Mouse (Mus musculus) stomach, embryonic 16.5 days (tissue): ENCODE measurements around the gene Gjb3. TPM values are rescaled to one million over a fixed set of nuclear protein-coding genes. Genes with fewer than 3 reads are reported as not detected.
A peak's percentile ranks its signal among the peaks of the same experiment; 100 is the strongest.

ENCODE experiments used
- ATAC-seq: fragments of 200-750 bp; cut with Nextera tagmentation; 2 replicates; pipeline ENCODE4 v1.8.0; 2017; ENCODE audit warnings: moderate number of reproducible peaks, moderate TSS enrichment; ENCODE audit not compliant: insufficient read depth, low FRiP score
- H3K27ac ChIP-seq: fragments of 300-500 bp; sonication (generic); 2 replicates; pipeline ENCODE4 v1.5.1; 2014; ENCODE audit warnings: low read length
- H3K27me3 ChIP-seq: fragments of 300-500 bp; sonication (generic); 2 replicates; pipeline ENCODE4 v1.6.1; 2014; ENCODE audit warnings: low read length, control low read depth, mixed read lengths; ENCODE audit not compliant: control insufficient read depth, insufficient read depth
- H3K36me3 ChIP-seq: fragments of 300-500 bp; sonication (generic); 2 replicates; pipeline ENCODE4 v1.6.1; 2014; ENCODE audit warnings: low read length; ENCODE audit not compliant: control insufficient read depth, insufficient read depth
- H3K4me1 ChIP-seq: fragments of 300-500 bp; sonication (generic); 2 replicates; pipeline ENCODE4 v1.6.1; 2014; ENCODE audit warnings: low read length, control low read depth, mixed read lengths; ENCODE audit not compliant: control insufficient read depth, insufficient read depth
- H3K4me2 ChIP-seq: fragments of 300-500 bp; sonication (generic); 2 replicates; pipeline ENCODE4 v1.6.1; 2014; ENCODE audit warnings: low read depth, low read length, mixed read lengths
- H3K4me3 ChIP-seq: fragments of 300-500 bp; sonication (generic); replicated peaks from 2 replicates; pipeline ENCODE4 v1.5.1; 2014; ENCODE audit warnings: mild to moderate bottlenecking, low read length
- H3K9ac ChIP-seq: fragments of 300-500 bp; sonication (generic); 2 replicates; pipeline ENCODE4 v1.6.1; 2014; ENCODE audit warnings: low read length
- H3K9me3 ChIP-seq: fragments of 300-500 bp; sonication (generic); replicated peaks from 2 replicates; pipeline ENCODE4 v1.6.1; 2016; ENCODE audit warnings: low read length, control low read depth; ENCODE audit not compliant: control insufficient read depth
- WGBS: fragments of 180-500 bp; shearing (Covaris S2); extraction: QIAGEN DNeasy Blood & Tissue Kit; methylation state at CpG from one replicate; pipeline ENCODE4 v1.1.7; 2014; 5-methylcytosine and 5-hydroxymethylcytosine counted together
- polyA plus RNA-seq: library from polyadenylated mRNA; unstranded; fragments of >200 nt; fragmentation: Nextera tagmentation; extraction: Ambion mirVana; gene quantifications from 2 replicates; pipeline ENCODE4 v1.2.1, GENCODE M21; 2015

The Gjb3 gene
- polyA plus RNA-seq, 1 experiment from 2014 or later, result 7.0 TPM

GRCm38 (mm10) chr4:127286907-127287306 lies 43.7 kb downstream of the Gjb3 start:
- Histone ChIP-seq H3K9me3 (no peaks in the 10 kb centered on the region), H3K27me3 (no peaks in the 10 kb centered on the region), H3K36me3 (no peaks in the 10 kb centered on the region), H3K9ac (no peak overlapping the region), H3K4me1 (no peaks in the 10 kb centered on the region), H3K4me2 (no peak overlapping the region), H3K27ac (no peak overlapping the region), H3K4me3 (no peak overlapping the region)
- ATAC-seq, result no peak
- WGBS, result 66% methylated on average over 4 of the region's 4 CpGs

DNA sequence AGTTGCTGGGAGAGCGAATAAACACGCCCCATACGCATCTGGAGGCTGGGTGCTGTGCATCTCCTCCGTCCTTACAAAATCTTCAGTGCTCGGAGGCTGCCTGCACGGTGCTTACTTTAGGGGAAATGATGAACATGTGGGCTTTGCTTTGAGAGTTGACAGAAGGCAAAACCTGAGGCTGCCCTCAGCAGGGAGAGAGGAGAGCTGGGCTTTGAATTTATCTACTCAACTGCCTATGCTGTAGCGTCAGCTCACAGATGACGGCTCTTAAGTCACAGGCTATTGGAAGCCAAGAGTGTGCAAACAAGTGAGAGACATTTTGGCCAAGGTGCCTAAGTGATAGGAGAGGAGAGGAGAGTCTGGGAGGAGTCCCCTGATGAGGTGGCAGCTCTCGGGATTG lies 51.4 kb downstream of the Gjb3 start:
- Histone ChIP-seq H3K4me1 (no peaks in the 10 kb centered on the region), H3K4me2 (no peak overlapping the region), H3K4me3 (no peak overlapping the region), H3K9me3 (no peaks in the 10 kb centered on the region), H3K27me3 (no peaks in the 10 kb centered on the region), H3K36me3 (no peaks in the 10 kb centered on the region), H3K27ac (no peak overlapping the region), H3K9ac (no peak overlapping the region)
- no peak for ATAC-seq
- WGBS, result 70% methylated on average over 9 of the region's 9 CpGs

DNA sequence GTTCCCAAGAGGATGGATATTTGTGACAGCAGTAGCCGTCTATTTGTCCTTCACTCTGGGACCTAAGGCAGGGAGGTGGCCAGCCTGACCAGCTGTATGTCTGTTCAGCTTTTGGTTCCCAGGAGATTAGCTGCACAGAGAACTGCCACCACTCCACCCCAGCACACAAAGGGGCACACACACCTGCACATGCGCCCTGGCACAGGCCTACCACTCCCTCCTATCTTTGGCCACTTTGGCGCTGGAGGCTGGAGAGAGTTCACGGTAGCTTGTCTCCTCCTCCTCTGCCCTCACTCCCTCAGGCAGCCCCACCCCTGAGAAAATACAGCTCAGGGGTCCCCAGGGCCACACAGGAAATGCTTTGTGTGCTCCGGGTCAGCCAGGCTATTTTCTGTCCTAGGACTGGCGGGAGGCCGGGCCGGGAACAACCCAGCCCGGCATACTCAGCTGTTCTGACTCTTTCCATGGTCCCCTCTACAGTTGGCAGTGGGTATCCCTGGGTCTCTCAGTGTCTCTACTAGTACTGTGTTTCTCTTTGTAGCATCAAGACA lies 52.1 kb downstream of the Gjb3 start:
- Histone ChIP-seq H3K36me3 (no peaks in the 10 kb centered on the region), H3K4me3 (no peak overlapping the region), H3K27ac (no peak overlapping the region), H3K4me1 (no peaks in the 10 kb centered on the region), H3K9me3 (no peaks in the 10 kb centered on the region), H3K4me2 (no peak overlapping the region), H3K27me3 (no peaks in the 10 kb centered on the region), H3K9ac (no peak overlapping the region)
- ATAC-seq, result peak; percentile 40; the same call in 1 of the 2 replicates
- WGBS, result 48% methylated on average over 9 of the region's 9 CpGs

Other genes with a start within 250 kb of the Gjb3 start
- gene Tmem35b, start 207.2 kb downstream of the Gjb3 start, polyA plus RNA-seq, result 20.1 and 20.9 TPM in 2 replicates
- 0.45 and 0.51 TPM in 2 replicates for gene Dlgap3, start 161.6 kb downstream of the Gjb3 start, polyA plus RNA-seq
- 56.2 and 56.4 TPM in 2 replicates for gene Smim12, start 87.1 kb downstream of the Gjb3 start, polyA plus RNA-seq
- gene Gja4, start 16.8 kb downstream of the Gjb3 start, polyA plus RNA-seq, result 16.1 and 17.8 TPM in 2 replicates
- gene Gjb4, start 23.2 kb upstream of the Gjb3 start, polyA plus RNA-seq, result 1.3 and 2.4 TPM in 2 replicates
- 0.81 and 0.90 TPM in 2 replicates for gene Gjb5, start 27.3 kb upstream of the Gjb3 start, polyA plus RNA-seq